Comparison of ENCODE assay signal across 14 mouse cellular contexts in genomic region chr4:107831678-107832077, GRCm38 (mm10). TPM values are rescaled to one million over a fixed set of nuclear protein-coding genes. Genes with fewer than 3 reads are reported as not detected.
DNase-seq lines count a peak whose midpoint lies in the region; ATAC-seq and TF ChIP-seq lines count a peak whose summit lies in the region.
"Had no signal": no experiment of that assay in that cellular context is flagged by ENCODE, and none has a peak within 500 bp of the region (broad histone marks: within the 10 kb centered on the region; RNA-seq: fewer than 3 reads in every experiment).

No protein-coding gene starts in this region.

- no peak for ATAC-seq in cerebellum, adult (ENCODE audit: insufficient number of reproducible peaks, low FRiP score, low TSS enrichment)
- ATAC-seq in forebrain, embryonic 14.5 days = no peak
- ATAC-seq in hindbrain, postnatal 0 days = no peak
- ATAC-seq in neural tube, embryonic 13.5 days (ENCODE audit: low read depth) = no peak
- ATAC-seq: Patski had no signal

- peaks cover 20% of the 10 kb centered on the region for H3K36me3 ChIP-seq in forebrain, embryonic 14.5 days (ENCODE audit: control insufficient read depth, insufficient read depth, low read length)
- 0 out of 2 replicates have a peak, but pooled peaks cover 2% of the 10 kb centered on the region for H3K36me3 ChIP-seq in hindbrain, postnatal 0 days (ENCODE audit: insufficient read depth, low read length)
- 0 out of 2 replicates have a peak, but pooled peaks cover 10% of the 10 kb centered on the region for H3K36me3 ChIP-seq in neural tube, embryonic 13.5 days

- TF ChIP-seq CTCF in cerebellum, adult 2 months (IDR thresholded peaks at IDR 0.05; ENCODE audit: borderline replicate concordance, insufficient read depth, low read depth, low read length) = no peak
- TF ChIP-seq CTCF in hindbrain, postnatal 0 days (IDR thresholded peaks at IDR 0.05; ENCODE audit: low read depth) = no peak

- WGBS in cerebellum, adult 2 months = 38% methylated on average over 6 of the region's 6 CpGs
- WGBS in forebrain, embryonic 14.5 days = 90% methylated on average over 6 of the region's 6 CpGs
- 63% methylated on average over 6 of the region's 6 CpGs for WGBS in hindbrain, postnatal 0 days
- WGBS in neural tube, embryonic 13.5 days = 89% methylated on average over 6 of the region's 6 CpGs

- no peaks in the 10 kb centered on the region for H3K9me3 ChIP-seq in forebrain, embryonic 14.5 days (replicated peaks; ENCODE audit: control insufficient read depth, low read length)
- H3K9me3 ChIP-seq in hindbrain, postnatal 0 days (ENCODE audit: low read length) = no peaks in the 10 kb centered on the region
- no peaks in the 10 kb centered on the region for H3K9me3 ChIP-seq in neural tube, embryonic 13.5 days
- H3K9me3 ChIP-seq: megakaryocyte, embryonic 14.5 days had no signal

- no peak for TF ChIP-seq POLR2A in cerebellum, adult 2 months (IDR thresholded peaks at IDR 0.05; ENCODE audit: borderline replicate concordance, insufficient read depth, low read length)

- H3K4me2 ChIP-seq in forebrain, embryonic 14.5 days (ENCODE audit: low read length) = no peak overlapping the region
- H3K4me2 ChIP-seq in hindbrain, postnatal 0 days (ENCODE audit: low read depth, low read length) = no peak overlapping the region
- H3K4me2 ChIP-seq in neural tube, embryonic 13.5 days = no peak overlapping the region
- H3K4me2 ChIP-seq: lung, embryonic 14.5 days had no signal

- H3K4me3 ChIP-seq in cerebellum, adult 2 months (replicated peaks; ENCODE audit: insufficient read depth, low read depth, low read length) = no peak overlapping the region
- H3K4me3 ChIP-seq in forebrain, embryonic 14.5 days (ENCODE audit: low read depth, low read length) = no peak overlapping the region
- no peak overlapping the region for H3K4me3 ChIP-seq in hindbrain, postnatal 0 days (ENCODE audit: low read length)
- no peak overlapping the region for H3K4me3 ChIP-seq in neural tube, embryonic 13.5 days
- H3K4me3 ChIP-seq: megakaryocyte, embryonic 14.5 days had no signal

- DNase-seq in cerebellum, adult 2 months = peak; percentile 33 to 45
- no peak for DNase-seq in forebrain, embryonic 14.5 days (ENCODE audit: low spot score)
- no peak for DNase-seq in hindbrain, postnatal 0 days (ENCODE audit: low spot score)
- DNase-seq in spleen, adult 12 weeks (ENCODE audit: low spot score) = no peak
- DNase-seq in natural killer cell, adult 2 months (ENCODE audit: low spot score in 2 of 2) = no peak
- DNase-seq in embryo, embryonic 10 days (ENCODE audit: low spot score) = no peak
- DNase-seq: layer of hippocampus, adult 9-11 months; liver; lung, embryonic 14.5 days; thymus, adult 2 months had no signal

- no peak overlapping the region for H3K9ac ChIP-seq in forebrain, embryonic 14.5 days (ENCODE audit: low read length)
- H3K9ac ChIP-seq in hindbrain, postnatal 0 days (replicated peaks; ENCODE audit: low read length) = no peak overlapping the region
- peak overlapping the region; percentile 31 for H3K9ac ChIP-seq in neural tube, embryonic 13.5 days
- H3K9ac ChIP-seq: lung, embryonic 14.5 days had no signal

- peaks cover 85% of the 10 kb centered on the region for H3K4me1 ChIP-seq in cerebellum, adult 2 months (ENCODE audit: control insufficient read depth, insufficient read depth, low read length)
- peaks cover 99% of the 10 kb centered on the region for H3K4me1 ChIP-seq in forebrain, embryonic 14.5 days (ENCODE audit: control insufficient read depth, insufficient read depth, low read length)
- H3K4me1 ChIP-seq in hindbrain, postnatal 0 days (ENCODE audit: insufficient read depth, low read length) = peaks cover 83% of the 10 kb centered on the region
- peaks cover 100% of the 10 kb centered on the region for H3K4me1 ChIP-seq in neural tube, embryonic 13.5 days (replicated peaks)

- H3K27ac ChIP-seq in cerebellum, adult 2 months (ENCODE audit: insufficient read depth, low read length) = peak overlapping the region; percentile 21; the same call in 1 of the 2 replicates
- peak overlapping the region; percentile 89 for H3K27ac ChIP-seq in forebrain, embryonic 14.5 days (ENCODE audit: low read depth, low read length)
- peak overlapping the region; percentile 50; the same call in 1 of the 2 replicates for H3K27ac ChIP-seq in hindbrain, postnatal 0 days
- peak overlapping the region; percentile 81 for H3K27ac ChIP-seq in neural tube, embryonic 13.5 days (replicated peaks)

- H3K27me3 ChIP-seq in cerebellum, adult 2 months (ENCODE audit: control insufficient read depth, insufficient read depth, low read length) = no peaks in the 10 kb centered on the region
- H3K27me3 ChIP-seq in forebrain, embryonic 14.5 days (replicated peaks; ENCODE audit: control insufficient read depth, insufficient read depth, low read length) = no peaks in the 10 kb centered on the region
- no peaks in the 10 kb centered on the region for H3K27me3 ChIP-seq in hindbrain, postnatal 0 days (ENCODE audit: insufficient read depth, low read length)
- H3K27me3 ChIP-seq in neural tube, embryonic 13.5 days = no peaks in the 10 kb centered on the region
- H3K27me3 ChIP-seq: megakaryocyte, embryonic 14.5 days; Patski had no signal

RNA-seq across cellular contexts. Expression of gene Lrp8, which starts 29.6 kb away (rescaled TPM):
- 55.4 and 62.4 TPM in 2 replicates for polyA plus RNA-seq in cerebellum, adult 2 months (2012; rRNA removed)
- polyA plus RNA-seq in forebrain, embryonic 14.5 days (2014; fragmentation: Nextera tagmentation; extraction: Ambion mirVana) = 33.5 and 48.5 TPM in 2 replicates
- 62.2 and 65.9 TPM in 2 replicates for total RNA-seq in hindbrain, postnatal 0 days (2014; rRNA removed)
- 33.9 and 34.5 TPM in 2 replicates for polyA plus RNA-seq in hindbrain, postnatal 0 days (2015; fragmentation: Nextera tagmentation; extraction: Ambion mirVana)
- polyA plus RNA-seq in neural tube, embryonic 13.5 days (2015; fragmentation: Nextera tagmentation; extraction: Ambion mirVana) = 51.2 and 54.3 TPM in 2 replicates

RNA-seq across cellular contexts. Expression of gene Magoh, which starts 47.9 kb away (rescaled TPM):
- polyA plus RNA-seq in cerebellum, adult 2 months (2012; rRNA removed) = 58.7 and 64.4 TPM in 2 replicates
- polyA plus RNA-seq in forebrain, embryonic 14.5 days (2014; fragmentation: Nextera tagmentation; extraction: Ambion mirVana) = 151 and 175 TPM in 2 replicates
- total RNA-seq in hindbrain, postnatal 0 days (2014; rRNA removed) = 31.7 and 35.4 TPM in 2 replicates
- polyA plus RNA-seq in hindbrain, postnatal 0 days (2015; fragmentation: Nextera tagmentation; extraction: Ambion mirVana) = 124 and 129 TPM in 2 replicates
- 146 and 149 TPM in 2 replicates for polyA plus RNA-seq in neural tube, embryonic 13.5 days (2015; fragmentation: Nextera tagmentation; extraction: Ambion mirVana)

RNA-seq across cellular contexts. Expression of gene 0610037L13Rik, which starts 57.9 kb away (rescaled TPM):
- 129 and 137 TPM in 2 replicates for polyA plus RNA-seq in cerebellum, adult 2 months (2012; rRNA removed)
- 116 and 127 TPM in 2 replicates for polyA plus RNA-seq in forebrain, embryonic 14.5 days (2014; fragmentation: Nextera tagmentation; extraction: Ambion mirVana)
- 33.2 and 58.3 TPM in 2 replicates for total RNA-seq in hindbrain, postnatal 0 days (2014; rRNA removed)
- polyA plus RNA-seq in hindbrain, postnatal 0 days (2015; fragmentation: Nextera tagmentation; extraction: Ambion mirVana) = 110 and 111 TPM in 2 replicates
- polyA plus RNA-seq in neural tube, embryonic 13.5 days (2015; fragmentation: Nextera tagmentation; extraction: Ambion mirVana) = 99.1 and 99.6 TPM in 2 replicates

Comparison
In these comparisons a context has a peak if more than half of its experiments do, and no peak if none do; other contexts are left out.
1. DNase-seq: peak in cerebellum, adult 2 months (2 of 2); none in forebrain, embryonic 14.5 days (single experiment), hindbrain, postnatal 0 days (single experiment), spleen, adult 12 weeks (single experiment), natural killer cell, adult 2 months (0 of 2) and embryo, embryonic 10 days (single experiment).
2. H3K27ac ChIP-seq: peak in every context shown above with its lines; median percentile 89 in forebrain, embryonic 14.5 days; 81 in neural tube, embryonic 13.5 days; 50 in hindbrain, postnatal 0 days; 21 in cerebellum, adult 2 months.